Mouse (Mus musculus) embryonic facial prominence, embryonic 13.5 days (tissue): ENCODE data around the gene Sparc. TPM values are rescaled to one million over a fixed set of nuclear protein-coding genes. Genes with fewer than 3 reads are reported as not detected.
A peak's percentile ranks its signal among the peaks of the same experiment; 100 is the strongest.

Experiments used
- ATAC-seq: fragments of 200-750 bp; cut with Nextera tagmentation; 2 replicates; pipeline ENCODE4 v1.8.0; 2017; ENCODE audit warnings: low read depth; ENCODE audit not compliant: insufficient number of reproducible peaks, insufficient read depth, low FRiP score, low TSS enrichment
- H3K27ac ChIP-seq: fragments of 300-500 bp; sonication (generic); 2 replicates; pipeline ENCODE4 v1.5.1; 2015; ENCODE audit warnings: moderate library complexity, mild to moderate bottlenecking, inconsistent platforms
- H3K27me3 ChIP-seq: fragments of 300-500 bp; sonication (generic); 2 replicates; pipeline ENCODE4 v1.6.1; 2015; ENCODE audit warnings: mild to moderate bottlenecking, inconsistent platforms
- H3K36me3 ChIP-seq: fragments of 300-500 bp; sonication (generic); 2 replicates; pipeline ENCODE4 v1.6.1; 2015; ENCODE audit warnings: mild to moderate bottlenecking, inconsistent platforms
- H3K4me1 ChIP-seq: fragments of 300-500 bp; sonication (generic); 2 replicates; pipeline ENCODE4 v1.6.1; 2015; ENCODE audit warnings: inconsistent platforms
- H3K4me2 ChIP-seq: fragments of 300-500 bp; sonication (generic); 2 replicates; pipeline ENCODE4 v1.6.1; 2015; ENCODE audit warnings: moderate library complexity, mild to moderate bottlenecking, inconsistent platforms
- H3K4me3 ChIP-seq: fragments of 300-500 bp; sonication (generic); 2 replicates; pipeline ENCODE4 v1.5.1; 2015; ENCODE audit warnings: mild to moderate bottlenecking, inconsistent platforms
- H3K9ac ChIP-seq: fragments of 300-500 bp; sonication (generic); 2 replicates; pipeline ENCODE4 v1.6.1; 2015; ENCODE audit warnings: mild to moderate bottlenecking, inconsistent platforms
- H3K9me3 ChIP-seq: fragments of 300-500 bp; sonication (generic); 2 replicates; pipeline ENCODE4 v1.6.1; 2016; ENCODE audit warnings: inconsistent platforms
- whole genome bisulfite sequencing: fragments of 180-500 bp; shearing (Covaris S2); methylation state at CpG from one replicate; pipeline ENCODE4 v1.1.7; 2015; ENCODE audit warnings: mixed read lengths; 5-methylcytosine and 5-hydroxymethylcytosine counted together
- polyA plus RNA-seq: library from polyadenylated mRNA; unstranded; fragments of >200 nt; fragmentation: Nextera tagmentation; extraction: Ambion mirVana; gene quantifications from 2 replicates; pipeline ENCODE4 v1.2.1, GENCODE M21; 2015

Gene Sparc
- polyA plus RNA-seq, 1 experiment from 2014 or later = 1,239 TPM

GRCm38 (mm10) chr11:55378371-55378770 lies 44.6 kb downstream of the Sparc start:
- Histone ChIP-seq H3K9ac (no peak overlapping the region), H3K4me2 (no peak overlapping the region; the same call in 1 of the 2 replicates), H3K27ac (peak overlapping the region; percentile 64; the same call in 1 of the 2 replicates), H3K4me3 (no peak overlapping the region), H3K4me1 (peaks cover 34% of the 10 kb centered on the region), H3K9me3 (no peaks in the 10 kb centered on the region), H3K36me3 (no peaks in the 10 kb centered on the region), H3K27me3 (no peaks in the 10 kb centered on the region)
- WGBS = 41% methylated on average over 5 of the region's 5 CpGs
- ATAC-seq = peak; percentile 53; the same call in 1 of the 2 replicates

- no peak for ATAC-seq
- H3K4me2 ChIP-seq = no peak overlapping the region
- no peaks in the 10 kb centered on the region for H3K9me3 ChIP-seq
- H3K27ac ChIP-seq = no peak overlapping the region
- whole genome bisulfite sequencing = 58% methylated on average over 6 of the region's 6 CpGs
- no peak overlapping the region for H3K4me3 ChIP-seq
- H3K27me3 ChIP-seq = no peaks in the 10 kb centered on the region
- H3K36me3 ChIP-seq = no peaks in the 10 kb centered on the region
- H3K4me1 ChIP-seq = peaks cover 7% of the 10 kb centered on the region
- no peak overlapping the region for H3K9ac ChIP-seq
Observed at GRCm38 (mm10) chr11:55373838-55374237, 49.1 kb downstream of the Sparc start.

GRCm38 (mm10) chr11:55373373-55373772 lies 49.6 kb downstream of the Sparc start:
- WGBS = 85% methylated on average over 12 of the region's 12 CpGs
- ATAC-seq = no peak
- no peak overlapping the region for H3K27ac ChIP-seq
- H3K4me1 ChIP-seq = peaks cover 3% of the 10 kb centered on the region
- no peaks in the 10 kb centered on the region for H3K9me3 ChIP-seq
- no peak overlapping the region for H3K9ac ChIP-seq
- H3K4me3 ChIP-seq = no peak overlapping the region
- H3K27me3 ChIP-seq = no peaks in the 10 kb centered on the region
- H3K4me2 ChIP-seq = no peak overlapping the region
- H3K36me3 ChIP-seq = no peaks in the 10 kb centered on the region

GRCm38 (mm10) chr11:55372001-55372400 lies 51.0 kb downstream of the Sparc start:
- 24% methylated on average over 6 of the region's 6 CpGs for WGBS
- H3K4me2 ChIP-seq = no peak overlapping the region
- no peaks in the 10 kb centered on the region for H3K4me1 ChIP-seq
- no peaks in the 10 kb centered on the region for H3K9me3 ChIP-seq
- no peak overlapping the region for H3K4me3 ChIP-seq
- H3K27ac ChIP-seq = no peak overlapping the region
- H3K27me3 ChIP-seq = no peaks in the 10 kb centered on the region
- no peak overlapping the region for H3K9ac ChIP-seq
- ATAC-seq = no peak
- no peaks in the 10 kb centered on the region for H3K36me3 ChIP-seq

GRCm38 (mm10) chr11:55369093-55369471 lies 53.9 kb downstream of the Sparc start:
- Histone ChIP-seq H3K27ac (no peak overlapping the region), H3K9ac (no peak overlapping the region)
- 44% methylated on average over 6 of the region's 6 CpGs for WGBS

GRCm38 (mm10) chr11:55368388-55369092 lies 54.4 kb downstream of the Sparc start:
- H3K4me2 ChIP-seq = no peak overlapping the region
- no peaks in the 10 kb centered on the region for H3K36me3 ChIP-seq
- peaks cover 6% of the 10 kb centered on the region; the same call in 1 of the 2 replicates for H3K4me1 ChIP-seq
- no peak overlapping the region for H3K27ac ChIP-seq
- no peak for ATAC-seq
- 54% methylated on average over 4 of the region's 4 CpGs for WGBS
- H3K4me3 ChIP-seq = no peak overlapping the region
- H3K9ac ChIP-seq = no peak overlapping the region
- H3K9me3 ChIP-seq = no peaks in the 10 kb centered on the region
- H3K27me3 ChIP-seq = no peaks in the 10 kb centered on the region

More at GRCm38 (mm10) chr11:55369093-55369471, 53.9 kb downstream of the Sparc start:
- Histone ChIP-seq H3K27me3 (no peaks in the 10 kb centered on the region), H3K4me3 (no peak overlapping the region), H3K4me1 (peaks cover 6% of the 10 kb centered on the region; the same call in 1 of the 2 replicates), H3K4me2 (no peak overlapping the region), H3K36me3 (no peaks in the 10 kb centered on the region), H3K9me3 (no peaks in the 10 kb centered on the region)
- no peak for ATAC-seq

GRCm38 (mm10) chr11:55367783-55368182 lies 55.2 kb downstream of the Sparc start:
- ATAC-seq = no peak
- no peak overlapping the region for H3K4me3 ChIP-seq
- no peaks in the 10 kb centered on the region for H3K9me3 ChIP-seq
- peaks cover 6% of the 10 kb centered on the region; the same call in 1 of the 2 replicates for H3K4me1 ChIP-seq
- H3K9ac ChIP-seq = no peak overlapping the region
- WGBS = 62% methylated on average over 10 of the region's 10 CpGs
- H3K27ac ChIP-seq = no peak overlapping the region
- no peaks in the 10 kb centered on the region for H3K36me3 ChIP-seq
- H3K27me3 ChIP-seq = no peaks in the 10 kb centered on the region
- H3K4me2 ChIP-seq = no peak overlapping the region

- Histone ChIP-seq H3K27me3 (no peaks in the 10 kb centered on the region), H3K9ac (no peak overlapping the region), H3K9me3 (no peaks in the 10 kb centered on the region), H3K4me3 (no peak overlapping the region), H3K27ac (no peak overlapping the region), H3K36me3 (no peaks in the 10 kb centered on the region), H3K4me1 (peaks cover 6% of the 10 kb centered on the region; the same call in 1 of the 2 replicates), H3K4me2 (no peak overlapping the region)
- 74% methylated on average over 5 of the region's 5 CpGs for WGBS
- no peak for ATAC-seq
Observed at GRCm38 (mm10) chr11:55365840-55366239, 57.1 kb downstream of the Sparc start.

- H3K4me3 ChIP-seq = no peak overlapping the region
- H3K9ac ChIP-seq = no peak overlapping the region
- H3K27ac ChIP-seq = no peak overlapping the region
- no peaks in the 10 kb centered on the region for H3K36me3 ChIP-seq
- H3K27me3 ChIP-seq = no peaks in the 10 kb centered on the region
- H3K9me3 ChIP-seq = no peaks in the 10 kb centered on the region
- H3K4me1 ChIP-seq = peaks cover 6% of the 10 kb centered on the region; the same call in 1 of the 2 replicates
- ATAC-seq = no peak
- 22% methylated on average over 4 of the region's 4 CpGs for WGBS
- H3K4me2 ChIP-seq = no peak overlapping the region
Observed at GRCm38 (mm10) chr11:55365242-55365641, 57.7 kb downstream of the Sparc start.

- Histone ChIP-seq H3K4me2 (no peak overlapping the region), H3K4me3 (no peak overlapping the region), H3K9me3 (no peaks in the 10 kb centered on the region), H3K27me3 (no peaks in the 10 kb centered on the region), H3K36me3 (no peaks in the 10 kb centered on the region), H3K9ac (no peak overlapping the region), H3K27ac (no peak overlapping the region), H3K4me1 (peaks cover 6% of the 10 kb centered on the region; the same call in 1 of the 2 replicates)
- ATAC-seq = no peak
- 79% methylated on average over 3 of the region's 3 CpGs for WGBS
Observed at GRCm38 (mm10) chr11:55364662-55365061, 58.3 kb downstream of the Sparc start.

GRCm38 (mm10) chr11:55358094-55358783 lies 64.7 kb downstream of the Sparc start:
- H3K9ac ChIP-seq = no peak overlapping the region
- no peak for ATAC-seq
- no peak overlapping the region for H3K4me2 ChIP-seq
- WGBS = 69% methylated on average over 15 of the region's 15 CpGs
- H3K27me3 ChIP-seq = no peaks in the 10 kb centered on the region
- H3K27ac ChIP-seq = no peak overlapping the region
- 0 out of 2 replicates have a peak, but pooled peaks cover 5% of the 10 kb centered on the region for H3K4me1 ChIP-seq
- no peaks in the 10 kb centered on the region for H3K9me3 ChIP-seq
- H3K36me3 ChIP-seq = no peaks in the 10 kb centered on the region
- H3K4me3 ChIP-seq = no peak overlapping the region

- Histone ChIP-seq H3K27me3 (no peaks in the 10 kb centered on the region), H3K4me1 (0 out of 2 replicates have a peak, but pooled peaks cover 5% of the 10 kb centered on the region), H3K36me3 (no peaks in the 10 kb centered on the region), H3K4me3 (no peak overlapping the region), H3K9me3 (no peaks in the 10 kb centered on the region), H3K4me2 (no peak overlapping the region), H3K27ac (no peak overlapping the region), H3K9ac (no peak overlapping the region)
- WGBS = 81% methylated on average over 2 of the region's 2 CpGs
- no peak for ATAC-seq
Observed at GRCm38 (mm10) chr11:55356846-55357245, 66.1 kb downstream of the Sparc start.
